Mouse (Mus musculus): ENCODE results near the gene Kat14.
A peak's percentile ranks its signal among the peaks of the same experiment; 100 is the strongest.

Gene Kat14

GRCm38 (mm10) chr2:144382624-144383138 is 13.9 kb downstream of the Kat14 start:
- no peak for DNase-seq (ENCODE audit: low read depth)

DNA sequence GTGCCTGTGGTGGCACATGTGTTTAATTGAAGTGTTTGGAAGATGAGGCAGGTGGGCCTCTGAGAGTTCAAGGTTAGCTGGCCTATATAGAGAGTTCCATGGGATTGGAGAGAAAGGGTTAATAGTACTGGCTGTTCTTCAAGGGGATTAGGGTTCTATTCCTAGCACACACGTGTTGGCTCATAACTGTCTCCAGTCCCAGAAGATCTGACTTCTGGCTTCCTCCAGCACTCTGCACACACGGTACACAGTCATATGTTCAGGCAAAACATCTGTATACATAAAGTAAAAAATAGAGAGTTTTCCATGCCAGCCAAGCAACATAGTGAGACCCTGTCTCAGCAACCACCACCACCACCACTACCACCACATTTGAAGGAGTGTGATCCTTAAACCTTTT is 17.5 kb downstream of the Kat14 start:
- no peak for DNase-seq (ENCODE audit: low read depth)

DNA sequence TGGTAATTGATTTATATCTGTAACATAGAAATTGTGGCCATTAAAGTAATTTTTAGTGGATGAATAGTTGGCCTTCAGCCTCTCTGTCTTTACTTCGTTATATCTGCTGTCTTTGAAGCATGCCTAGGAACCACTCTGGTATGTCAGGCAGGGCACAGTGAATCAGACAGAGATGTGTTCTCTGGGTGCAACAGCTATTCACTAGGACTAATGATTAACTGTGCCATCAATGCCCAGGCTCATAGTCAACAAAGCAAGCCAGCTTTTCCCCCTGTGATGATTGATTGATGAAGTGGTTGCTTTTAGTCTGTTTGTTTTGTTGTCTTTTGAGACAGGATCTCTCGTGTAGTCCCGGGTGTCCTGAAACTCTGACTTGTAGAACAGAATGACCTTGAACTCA is 19.6 kb downstream of the Kat14 start:
- no peak for DNase-seq (ENCODE audit: low read depth)

DNA sequence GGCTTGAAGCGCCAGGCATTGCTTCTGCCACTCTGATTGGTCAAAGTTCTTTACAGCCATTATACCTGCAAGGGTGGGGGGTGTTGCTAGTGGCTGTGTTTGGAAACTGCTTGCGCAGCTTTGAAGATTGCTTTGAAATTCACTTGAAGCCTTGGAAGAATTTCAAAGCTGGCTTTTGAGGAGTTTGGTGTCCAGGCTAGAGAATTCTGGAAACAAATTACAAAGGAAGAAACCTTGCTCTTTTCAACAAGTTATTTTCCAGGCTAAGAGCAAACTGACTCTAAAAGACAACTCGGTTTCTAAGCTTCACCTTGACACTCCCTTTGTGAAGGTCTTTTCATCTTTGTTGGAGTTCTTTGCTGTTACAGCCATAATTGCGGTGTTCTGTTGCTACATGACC is 30.7 kb downstream of the Kat14 start:
- DNase-seq (ENCODE audit: low read depth), result no peak

DNA sequence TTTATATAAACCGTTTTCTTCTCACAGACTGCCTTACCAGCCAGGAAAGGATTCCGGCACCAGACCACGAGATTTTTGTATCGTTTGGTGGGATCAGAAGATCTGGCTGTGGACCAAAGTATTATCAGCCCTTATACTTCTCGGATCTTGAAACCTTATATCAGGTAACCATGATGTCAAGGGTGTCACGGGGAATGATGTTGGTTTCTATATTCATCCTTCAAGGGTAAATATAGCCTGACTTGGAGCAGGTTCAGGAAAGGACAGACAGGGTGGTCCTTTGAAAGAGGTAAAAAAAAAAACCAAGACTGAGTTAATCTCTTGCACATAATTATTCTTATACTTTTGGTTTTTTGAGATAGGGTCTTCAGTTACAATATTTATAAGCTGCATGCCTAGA is 31.9 kb downstream of the Kat14 start:
- DNase-seq (ENCODE audit: low read depth), result no peak

- DNase-seq (ENCODE audit: low read depth), result no peak
Observed at GRCm38 (mm10) chr2:144409037-144409436, 40.3 kb downstream of the Kat14 start.

DNA sequence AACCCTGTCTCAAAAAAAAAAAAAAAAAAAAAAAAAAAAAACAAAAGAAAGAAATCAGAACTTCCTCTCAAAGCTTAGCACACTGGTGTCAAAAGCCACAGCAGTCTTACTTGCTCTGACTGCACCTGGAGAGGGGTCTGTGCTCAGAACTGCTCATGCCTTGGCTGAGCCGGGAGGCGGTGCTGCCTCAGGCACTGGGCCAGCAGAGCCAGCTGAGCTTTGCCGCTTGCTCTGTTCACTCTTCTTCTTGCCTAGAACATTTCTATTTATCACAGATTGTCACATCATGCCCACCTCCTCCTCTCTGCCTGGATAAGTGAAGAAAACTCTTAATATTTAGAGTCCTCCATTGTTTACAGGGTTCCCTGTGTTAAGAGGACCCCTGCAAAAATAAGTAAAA is 41.8 kb downstream of the Kat14 start:
- no peak for DNase-seq (ENCODE audit: low read depth)

DNA sequence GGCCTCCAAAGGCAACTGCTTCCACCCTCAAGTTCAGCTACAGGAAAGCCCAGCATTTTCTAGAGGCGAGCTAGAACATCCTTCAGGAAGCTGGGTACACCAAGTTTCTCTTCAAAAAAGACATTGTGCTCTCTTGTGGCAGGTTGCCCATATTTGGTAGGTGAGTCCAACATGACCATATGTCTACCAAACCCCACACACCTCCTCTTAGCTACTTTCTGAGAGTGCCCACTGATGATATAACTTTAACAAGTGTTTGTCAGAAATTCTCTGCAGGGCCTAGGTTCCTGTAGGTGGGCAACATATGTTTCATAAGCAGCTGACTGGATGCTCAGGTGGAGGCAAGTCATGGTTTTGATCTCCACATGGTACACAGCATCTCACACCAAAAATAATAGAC is 45.9 kb downstream of the Kat14 start:
- no peak for DNase-seq (ENCODE audit: low read depth)

DNA sequence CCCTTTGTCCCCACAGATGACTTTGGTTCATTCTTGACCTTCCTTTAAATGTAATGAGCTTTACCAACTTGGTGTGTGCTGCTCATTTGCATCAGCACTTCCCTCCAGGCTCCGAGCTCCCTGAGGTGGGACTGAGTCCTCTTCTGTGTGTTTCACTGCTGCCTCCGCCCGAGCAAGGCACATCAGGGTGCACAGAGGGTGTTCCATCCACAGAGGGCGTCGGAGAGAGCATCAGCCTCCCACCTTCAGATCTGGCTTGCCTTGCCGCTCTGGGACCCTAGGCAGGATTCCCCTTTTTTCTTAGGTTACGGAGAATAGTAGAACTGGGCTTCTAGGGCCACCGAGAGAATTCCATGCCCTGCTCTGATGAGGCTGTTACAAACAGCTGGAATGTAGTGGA is 48.1 kb downstream of the Kat14 start:
- DNase-seq (ENCODE audit: low read depth), result no peak

- DNase-seq (ENCODE audit: low read depth), result no peak
Observed at GRCm38 (mm10) chr2:144418062-144418461, 49.3 kb downstream of the Kat14 start.

DNA sequence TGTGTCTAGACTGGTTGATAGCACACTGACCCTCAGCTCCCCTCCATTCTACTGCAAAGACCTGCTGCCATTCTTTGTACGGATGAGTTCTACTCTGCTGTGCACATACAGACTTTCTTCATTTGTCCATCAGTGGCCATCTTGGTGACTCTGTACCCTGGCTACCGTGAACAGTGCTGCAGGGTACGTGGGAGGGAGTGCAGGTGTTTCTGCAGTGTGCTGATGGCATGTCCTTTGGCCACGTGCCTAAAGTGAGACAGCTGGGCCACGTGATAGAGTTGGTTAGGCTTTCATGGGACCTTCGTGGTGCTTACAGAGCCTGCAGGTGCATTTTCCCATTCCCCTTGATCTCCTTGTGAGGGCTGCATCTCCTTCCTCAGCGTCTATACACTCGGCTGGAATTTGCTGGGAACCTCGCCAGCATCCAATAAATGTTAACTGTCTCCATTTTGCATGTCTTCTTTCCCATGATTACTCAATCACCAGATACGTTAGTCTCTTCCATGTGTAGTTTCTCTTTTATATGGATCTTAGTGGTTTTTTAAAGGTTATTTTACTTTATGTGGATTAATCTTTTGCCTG is 53.4 kb downstream of the Kat14 start:
- DNase-seq (ENCODE audit: low read depth), result no peak

DNA sequence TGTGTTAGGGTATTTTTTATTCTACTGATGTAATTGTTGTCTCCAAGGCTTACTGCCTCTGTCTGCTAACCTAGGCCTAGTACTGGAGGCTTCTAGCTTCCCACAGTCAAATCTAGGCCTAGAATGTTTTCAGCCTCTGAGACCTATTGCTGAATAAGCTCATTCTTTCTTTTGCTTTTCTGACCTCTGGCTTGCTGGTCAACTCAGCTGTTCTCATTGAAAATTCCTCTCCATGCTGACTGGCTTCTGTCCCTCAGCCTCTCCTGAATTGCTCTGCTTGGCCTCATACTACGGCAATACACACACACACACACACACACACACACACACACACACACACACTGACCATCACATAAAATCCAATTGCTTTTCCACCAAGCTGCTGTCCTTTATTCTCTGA is 57.0 kb downstream of the Kat14 start:
- DNase-seq (ENCODE audit: low read depth), result no peak

DNA sequence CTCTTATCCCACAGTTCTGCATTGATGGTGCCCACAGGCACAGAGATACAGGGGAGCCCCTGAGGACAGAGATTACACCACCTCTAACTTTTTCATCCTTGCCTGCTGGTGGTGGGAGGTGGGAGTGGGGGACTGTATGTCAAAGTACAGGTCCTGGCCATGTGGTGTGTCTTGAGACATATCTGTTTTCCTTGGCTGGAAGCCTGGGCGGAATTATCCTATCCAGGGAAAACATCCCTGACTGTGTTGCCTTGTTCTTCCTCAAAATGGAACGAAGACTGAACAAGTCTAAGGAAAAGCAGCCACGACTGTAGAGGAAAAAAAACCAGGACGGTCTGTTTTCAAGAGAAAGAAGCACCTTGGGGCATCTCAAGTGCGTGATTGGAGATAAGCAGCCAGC is 59.1 kb downstream of the Kat14 start:
- DNase-seq (ENCODE audit: low read depth), result no peak

GRCm38 (mm10) chr2:144428659-144429058 is 59.9 kb downstream of the Kat14 start:
- no peak for DNase-seq (ENCODE audit: low read depth)

- DNase-seq (ENCODE audit: low read depth), result no peak
Observed at GRCm38 (mm10) chr2:144429171-144429570, 60.4 kb downstream of the Kat14 start.

DNA sequence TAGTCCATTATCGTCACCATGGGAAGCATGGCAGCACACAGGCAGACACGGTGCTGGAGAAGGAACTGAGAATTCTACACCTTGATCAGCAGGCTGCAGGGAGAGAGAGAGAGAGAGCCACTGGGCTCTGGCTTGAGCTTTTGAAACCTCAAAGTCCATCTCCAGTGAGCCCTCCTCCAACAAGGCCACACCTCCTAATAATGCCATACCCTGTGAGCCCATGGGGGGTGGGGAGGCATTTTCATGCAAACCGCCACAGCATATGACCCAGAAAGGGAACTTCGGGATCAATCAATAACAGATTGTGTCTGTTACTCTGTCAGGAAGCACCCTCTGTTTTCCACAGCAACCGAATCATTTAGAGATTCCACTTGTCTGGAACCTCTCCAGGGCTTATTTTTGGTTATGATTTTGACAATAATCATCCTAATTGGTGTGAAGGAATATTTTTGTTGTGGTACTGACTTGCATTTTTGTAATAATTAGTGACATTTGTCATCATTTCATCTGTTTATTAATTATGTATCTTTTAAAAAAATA is 62.6 kb downstream of the Kat14 start:
- DNase-seq (ENCODE audit: low read depth), result no peak

GRCm38 (mm10) chr2:144435679-144436078 is 66.9 kb downstream of the Kat14 start:
- DNase-seq (ENCODE audit: low read depth), result no peak

DNA sequence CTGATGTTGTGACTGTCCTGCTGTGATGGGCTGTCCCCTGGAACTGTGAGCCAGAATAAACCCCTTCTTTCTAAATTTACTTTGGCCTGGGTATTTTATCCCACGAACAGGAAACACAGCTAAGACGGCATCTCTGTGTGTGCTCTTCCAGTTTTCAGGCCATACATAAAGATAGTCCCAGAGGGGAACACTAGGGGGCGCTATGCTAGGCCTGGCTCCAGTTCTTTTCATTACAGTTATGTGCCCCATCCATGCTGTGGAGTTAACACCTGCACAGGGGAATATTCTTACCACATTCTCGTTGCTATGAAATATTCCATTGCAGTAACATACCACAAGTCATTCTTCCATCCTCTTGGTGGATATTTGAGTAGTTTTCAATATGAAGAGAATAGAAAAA is 69.6 kb downstream of the Kat14 start:
- no peak for DNase-seq (ENCODE audit: low read depth)

DNA sequence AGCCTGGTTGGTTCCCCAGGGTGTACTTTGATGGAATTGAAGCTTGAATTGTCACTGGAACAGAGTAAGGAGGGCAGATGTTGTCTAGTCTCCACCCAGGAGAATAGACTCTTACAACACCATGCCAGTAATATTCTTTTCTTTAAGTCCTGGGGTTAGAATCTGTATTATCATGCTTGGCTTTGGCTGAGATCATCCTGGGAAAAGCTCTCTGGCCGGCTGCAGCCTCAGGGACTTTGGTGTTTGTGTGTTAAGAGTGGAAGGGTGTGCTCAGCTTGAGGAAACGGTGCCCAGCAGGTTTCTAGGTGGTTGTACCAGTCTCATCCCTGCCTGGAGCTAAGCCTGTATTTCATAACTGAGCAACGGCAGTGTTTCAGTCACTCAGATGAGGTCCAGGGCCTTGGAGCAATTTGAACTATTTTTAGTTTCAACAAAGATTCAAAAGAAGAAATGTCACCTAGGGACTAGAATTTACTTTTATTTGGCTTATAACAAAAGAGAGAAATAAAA is 70.5 kb downstream of the Kat14 start:
- no peak for DNase-seq (ENCODE audit: low read depth)

- DNase-seq (ENCODE audit: low read depth), result peak; percentile 89
Observed at GRCm38 (mm10) chr2:144441386-144441915, 72.7 kb downstream of the Kat14 start.

- no peak for DNase-seq (ENCODE audit: low read depth)
Observed at GRCm38 (mm10) chr2:144446360-144446999, 77.7 kb downstream of the Kat14 start.

GRCm38 (mm10) chr2:144450378-144450777 is 81.6 kb downstream of the Kat14 start:
- no peak for DNase-seq (ENCODE audit: low read depth)

DNA sequence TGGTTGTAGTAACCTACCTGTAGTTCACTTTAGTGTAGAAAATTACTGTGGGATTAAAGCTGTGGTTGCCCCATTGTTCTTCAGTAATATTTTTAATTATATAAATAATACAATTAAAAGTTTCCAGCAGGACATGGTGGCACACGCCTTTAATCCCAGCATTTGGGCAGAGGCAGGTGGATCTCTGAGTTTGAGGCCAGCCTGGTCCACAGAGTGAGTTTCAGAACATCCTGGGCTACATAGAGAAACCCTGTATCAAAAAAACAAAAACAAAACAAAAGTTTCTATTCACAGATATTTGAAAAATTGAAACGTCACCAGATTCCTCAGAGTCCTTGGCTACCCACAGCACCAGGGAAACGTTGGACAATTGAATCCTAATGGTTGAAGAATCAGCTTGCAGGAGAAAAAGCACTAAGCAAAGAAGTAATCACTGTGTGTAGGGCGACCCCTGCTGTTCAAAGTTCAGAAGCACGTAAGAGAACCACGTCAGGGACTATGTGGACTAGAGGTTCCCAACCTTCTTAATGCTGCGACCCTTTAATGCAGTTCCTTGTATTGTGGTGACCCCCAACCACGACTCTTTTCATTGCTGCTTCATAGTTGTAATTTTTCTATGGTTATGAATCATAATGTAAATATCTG is 83.7 kb downstream of the Kat14 start:
- DNase-seq (ENCODE audit: low read depth), result peak; percentile 50
